Mouse (Mus musculus) cerebellum, adult 18-20 months (tissue): ENCODE results near the gene Gm47995.
"Not testable (repeated sequence)": the region's sequence is repeated elsewhere in the genome, so short reads cannot be mapped to it uniquely, and the experiment has no call there.

Source experiments
- DNase-seq, 2 experiments: peaks; one replicate each; pipeline ENCODE4 v3.0.0; 2021

Gm47995 gene

DNA sequence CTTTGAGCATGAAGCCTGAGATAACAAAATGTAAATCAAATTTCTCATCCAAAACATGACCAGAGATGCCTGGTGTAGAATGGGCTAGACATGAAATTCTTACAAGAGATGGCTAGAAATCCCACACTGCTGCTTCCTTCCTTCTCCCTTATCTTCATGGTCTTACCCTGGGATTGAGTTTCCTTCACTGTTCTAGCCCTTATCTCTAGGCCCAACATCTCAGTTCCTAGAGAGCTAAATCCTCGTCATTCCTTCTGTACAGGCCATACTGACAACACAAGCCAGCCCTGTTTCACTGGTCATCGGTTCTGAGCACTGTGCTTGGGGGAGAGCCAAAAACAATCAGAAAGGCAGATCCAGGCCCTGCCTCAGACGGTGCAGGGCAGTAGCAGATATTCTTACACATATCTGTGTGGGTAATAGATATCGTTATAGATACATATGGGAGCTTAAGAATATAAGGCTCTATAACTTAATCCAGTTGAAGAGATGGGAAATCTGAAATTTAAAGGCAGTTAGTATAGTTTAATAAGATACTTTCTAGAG is 11.3 kb upstream of the Gm47995 start:
- DNase-seq: not testable (repeated sequence)

DNA sequence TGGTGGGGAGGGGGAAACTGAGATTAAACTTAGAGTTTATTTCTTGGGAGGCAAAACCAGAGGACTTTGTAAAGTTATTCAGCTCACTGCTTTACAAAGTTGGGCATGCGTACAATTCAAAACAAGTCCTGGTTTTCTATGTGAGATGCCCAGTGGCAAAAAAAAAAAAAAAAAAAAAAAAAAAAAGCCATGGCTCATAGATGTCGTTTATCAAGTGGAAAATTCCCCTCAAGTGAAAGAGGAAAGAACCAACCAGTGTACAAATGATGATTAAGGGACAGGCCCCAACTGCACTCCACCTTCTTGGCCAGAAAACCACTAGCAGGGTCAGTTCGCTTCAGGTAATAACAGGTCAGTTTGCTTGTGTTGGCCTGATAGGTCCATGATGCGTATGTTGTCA is 9.8 kb upstream of the Gm47995 start:
- DNase-seq: no peak

DNA sequence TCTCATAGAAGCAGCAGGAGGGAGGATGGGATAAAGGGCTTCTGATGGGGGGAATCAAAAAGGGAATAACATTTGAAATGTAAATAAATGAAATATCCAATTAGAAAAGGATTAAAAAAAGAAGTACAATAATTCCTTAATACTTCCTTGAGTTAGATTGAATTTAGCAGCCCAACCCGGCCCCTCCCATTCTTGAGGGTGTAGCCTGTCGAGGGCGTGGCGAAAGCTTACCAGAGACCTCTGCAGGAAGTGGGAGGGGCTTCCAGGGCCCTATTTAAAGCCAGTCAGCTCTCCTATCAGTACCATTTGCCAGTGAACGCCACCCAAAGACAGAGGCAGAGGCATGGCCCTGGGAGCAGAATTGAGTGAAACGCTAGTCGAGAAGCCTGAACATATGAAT is 6.2 kb upstream of the Gm47995 start, which contains the start of gene Gm8947:
Gm8947 (plus strand) TSS at position 302 of the 400 bp plus-strand sequence.
- not testable (repeated sequence) for DNase-seq

DNA sequence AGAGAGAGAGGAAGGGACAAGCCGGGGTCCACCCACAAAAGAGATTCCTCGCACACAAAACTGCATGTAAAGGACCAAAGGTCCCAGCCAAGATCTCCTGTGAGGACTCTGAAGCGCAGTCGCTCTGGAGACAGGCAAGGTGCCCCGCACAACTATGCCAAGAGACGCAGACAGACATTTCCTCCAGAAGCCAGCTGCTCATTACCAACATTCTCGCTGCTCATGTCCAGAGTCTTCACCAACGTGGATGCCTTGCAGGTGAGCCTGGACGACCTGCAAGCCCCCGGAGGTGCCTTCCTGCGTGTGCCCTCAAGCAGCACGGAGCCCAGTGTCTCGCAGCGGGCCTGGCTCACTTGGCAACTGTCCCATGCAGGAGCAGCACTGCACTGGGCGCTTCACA is 5.5 kb upstream of the Gm47995 start:
- not testable (repeated sequence) for DNase-seq

DNA sequence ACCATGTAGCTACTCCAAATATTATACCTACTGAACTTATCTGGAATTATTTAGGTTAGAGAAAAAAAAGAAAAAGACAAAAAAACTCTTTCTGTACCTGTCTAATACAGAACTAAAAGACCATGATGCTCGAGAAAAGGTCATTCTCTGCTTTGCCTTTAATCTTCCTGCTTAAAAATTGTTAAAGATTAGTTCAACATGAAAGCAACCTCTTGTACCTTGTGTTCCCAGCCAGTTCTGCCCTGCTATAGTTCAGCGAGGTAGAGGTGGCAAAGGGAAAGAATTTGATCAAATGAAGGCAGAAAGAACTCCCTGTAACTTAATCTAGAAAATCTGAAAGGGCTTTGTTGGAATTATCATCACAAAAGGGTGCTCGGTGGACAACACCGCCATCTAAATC is 2.3 kb upstream of the Gm47995 start:
- not testable (repeated sequence) for DNase-seq

DNA sequence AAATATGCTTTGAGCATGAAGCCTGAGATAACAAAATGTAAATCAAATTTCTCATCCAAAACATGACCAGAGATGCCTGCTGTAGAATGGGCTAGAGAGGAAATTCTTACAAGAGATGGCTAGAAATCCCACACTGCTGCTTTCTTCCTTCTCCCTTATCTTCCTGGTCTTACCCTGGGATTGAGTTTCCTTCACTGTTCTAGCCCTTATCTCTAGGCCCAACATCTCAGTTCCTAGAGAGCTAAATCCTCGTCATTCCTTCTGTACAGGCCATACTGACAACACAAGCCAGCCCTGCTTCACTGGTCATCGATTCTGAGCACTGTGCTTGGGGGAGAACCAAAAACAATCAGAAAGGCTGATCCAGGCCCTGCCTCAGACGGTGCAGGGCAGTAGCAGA is 1.6 kb upstream of the Gm47995 start:
- DNase-seq: not testable (repeated sequence)

DNA sequence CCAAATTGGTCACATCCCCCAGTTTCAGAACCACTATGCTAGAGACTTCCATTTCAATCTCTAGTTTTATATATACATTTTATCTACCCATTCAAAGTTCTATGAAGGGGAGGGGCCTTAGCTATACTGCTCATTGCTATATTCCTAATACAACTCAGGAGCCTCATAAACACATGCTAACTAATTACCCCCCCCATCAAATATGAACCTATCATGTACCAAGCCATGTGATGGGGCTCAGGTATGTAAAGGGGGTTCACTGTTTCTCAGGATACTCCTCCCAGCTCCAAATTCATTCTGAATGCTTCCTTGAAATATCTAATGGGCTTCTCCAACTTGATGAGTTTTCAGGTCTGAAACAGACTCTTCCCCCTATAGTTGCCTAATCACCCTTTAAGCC is 2.4 kb downstream of the Gm47995 start:
- DNase-seq: not testable (repeated sequence)

DNA sequence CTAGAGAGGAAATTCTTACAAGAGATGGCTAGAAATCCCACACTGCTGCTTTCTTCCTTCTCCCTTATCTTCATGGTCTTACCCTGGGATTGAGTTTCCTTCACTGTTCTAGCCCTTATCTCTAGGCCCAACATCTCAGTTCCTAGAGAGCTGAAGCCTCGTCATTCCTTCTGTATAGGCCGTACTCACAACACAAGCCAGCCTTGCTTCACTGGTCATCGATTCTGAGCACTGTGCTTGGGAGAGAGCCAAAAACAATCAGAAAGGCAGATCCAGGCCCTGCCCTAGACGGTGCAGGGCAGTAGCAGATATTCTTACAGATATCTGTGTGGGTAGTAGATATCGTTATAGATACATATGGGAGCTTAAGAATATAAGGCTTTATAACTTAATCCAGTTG is 4.5 kb downstream of the Gm47995 start:
- not testable (repeated sequence) for DNase-seq

DNA sequence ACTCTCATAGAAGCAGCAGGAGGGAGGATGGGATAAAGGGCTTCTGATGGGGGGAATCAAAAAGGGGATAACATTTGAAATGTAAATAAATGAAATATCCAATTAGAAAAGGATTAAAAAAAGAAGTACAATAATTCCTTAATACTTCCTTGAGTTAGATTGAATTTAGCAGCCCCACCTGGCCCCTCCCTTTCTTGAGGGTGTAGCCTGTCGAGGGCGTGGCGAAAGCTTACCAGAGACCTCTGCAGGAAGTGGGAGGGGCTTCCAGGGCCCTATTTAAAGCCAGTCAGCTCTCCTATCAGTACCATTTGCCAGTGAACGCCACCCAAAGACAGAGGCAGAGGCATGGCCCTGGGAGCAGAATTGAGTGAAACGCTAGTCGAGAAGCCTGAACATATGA is 5.6 kb downstream of the Gm47995 start, which contains the start of gene 3110040M04Rik:
3110040M04Rik (plus strand) TSS at position 304 of the 400 bp plus-strand sequence.
- DNase-seq: not testable (repeated sequence)

DNA sequence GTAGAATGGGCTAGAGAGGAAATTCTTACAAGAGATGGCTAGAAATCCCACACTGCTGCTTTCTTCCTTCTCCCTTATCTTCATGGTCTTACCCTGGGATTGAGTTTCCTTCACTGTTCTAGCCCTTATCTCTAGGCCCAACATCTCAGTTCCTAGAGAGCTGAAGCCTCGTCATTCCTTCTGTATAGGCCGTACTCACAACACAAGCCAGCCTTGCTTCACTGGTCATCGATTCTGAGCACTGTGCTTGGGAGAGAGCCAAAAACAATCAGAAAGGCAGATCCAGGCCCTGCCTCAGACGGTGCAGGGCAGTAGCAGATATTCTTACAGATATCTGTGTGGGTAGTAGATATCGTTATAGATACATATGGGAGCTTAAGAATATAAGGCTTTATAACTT is 10.2 kb downstream of the Gm47995 start:
- DNase-seq: not testable (repeated sequence)

DNA sequence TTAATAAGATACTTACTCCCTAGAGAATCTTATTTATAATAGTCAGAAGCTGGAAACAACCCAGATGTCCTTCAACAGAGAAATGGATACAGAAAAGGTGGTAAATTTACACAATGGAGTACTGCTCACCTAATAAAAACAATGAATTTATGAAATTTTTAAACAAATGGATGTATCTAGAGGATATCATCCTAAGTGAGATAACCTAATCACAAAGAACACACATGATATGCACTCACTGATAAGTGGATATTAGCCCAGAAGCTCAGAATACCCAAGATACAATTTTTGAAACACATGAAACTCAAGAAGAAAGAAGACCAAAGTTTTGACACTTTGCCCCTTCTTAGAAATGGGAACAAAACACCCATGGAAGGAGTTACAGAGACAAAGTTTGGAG is 10.7 kb downstream of the Gm47995 start:
- not testable (repeated sequence) for DNase-seq

DNA sequence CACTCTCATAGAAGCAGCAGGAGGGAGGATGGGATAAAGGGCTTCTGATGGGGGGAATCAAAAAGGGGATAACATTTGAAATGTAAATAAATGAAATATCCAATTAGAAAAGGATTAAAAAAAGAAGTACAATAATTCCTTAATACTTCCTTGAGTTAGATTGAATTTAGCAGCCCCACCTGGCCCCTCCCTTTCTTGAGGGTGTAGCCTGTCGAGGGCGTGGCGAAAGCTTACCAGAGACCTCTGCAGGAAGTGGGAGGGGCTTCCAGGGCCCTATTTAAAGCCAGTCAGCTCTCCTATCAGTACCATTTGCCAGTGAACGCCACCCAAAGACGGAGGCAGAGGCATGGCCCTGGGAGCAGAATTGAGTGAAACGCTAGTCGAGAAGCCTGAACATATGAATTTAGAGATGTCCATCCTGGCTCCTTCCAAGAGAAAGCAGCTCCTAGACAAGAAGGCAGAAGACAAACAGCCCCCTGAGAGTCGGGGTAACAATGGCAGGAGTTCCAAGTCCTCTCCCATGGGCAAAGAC is 11.6 kb downstream of the Gm47995 start, which contains the start of gene Gm47996:
Gm47996 (plus strand) TSS at position 308 of the 532 bp plus-strand sequence.
- peak in 1 of 2 experiments; percentile 3 for DNase-seq

DNA sequence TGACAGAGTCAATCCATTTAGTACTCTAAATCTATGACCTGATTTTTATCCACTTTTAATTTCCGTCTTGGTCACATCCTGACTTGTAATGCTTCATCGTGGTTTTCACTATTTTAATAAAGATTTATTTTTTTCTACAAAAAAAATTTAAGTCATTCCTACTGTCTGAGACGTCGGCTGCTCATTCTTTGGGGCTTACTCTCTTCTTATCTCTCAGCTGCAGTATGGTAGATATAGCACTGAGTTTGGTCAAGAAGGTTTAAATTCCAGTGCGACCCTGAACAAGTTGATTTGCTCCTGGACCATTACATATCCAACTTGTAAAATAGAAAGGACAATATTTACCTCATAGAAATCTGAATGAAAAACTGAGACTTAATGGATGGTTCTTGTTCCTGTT is 13.4 kb downstream of the Gm47995 start:
- DNase-seq: not testable (repeated sequence)

DNA sequence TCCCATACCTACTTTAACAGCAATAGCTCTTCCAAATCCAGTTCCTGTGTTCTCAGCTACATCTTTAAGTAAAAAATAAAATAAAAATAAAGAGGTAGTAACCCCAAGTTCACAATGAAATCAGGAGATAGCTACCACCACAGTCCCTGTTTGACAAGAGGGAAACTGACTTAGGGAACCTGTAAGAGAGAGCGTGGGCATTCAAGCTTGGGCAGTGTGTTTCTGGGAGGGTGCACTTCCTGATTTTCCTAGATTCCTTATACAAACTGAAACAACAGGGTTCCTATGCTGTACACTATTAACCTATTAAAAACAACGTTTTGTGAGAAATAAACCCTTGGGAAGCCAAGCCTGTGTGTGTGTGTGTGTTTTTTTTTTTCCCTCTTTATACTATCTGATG is 16.6 kb downstream of the Gm47995 start:
- DNase-seq: no peak

DNA sequence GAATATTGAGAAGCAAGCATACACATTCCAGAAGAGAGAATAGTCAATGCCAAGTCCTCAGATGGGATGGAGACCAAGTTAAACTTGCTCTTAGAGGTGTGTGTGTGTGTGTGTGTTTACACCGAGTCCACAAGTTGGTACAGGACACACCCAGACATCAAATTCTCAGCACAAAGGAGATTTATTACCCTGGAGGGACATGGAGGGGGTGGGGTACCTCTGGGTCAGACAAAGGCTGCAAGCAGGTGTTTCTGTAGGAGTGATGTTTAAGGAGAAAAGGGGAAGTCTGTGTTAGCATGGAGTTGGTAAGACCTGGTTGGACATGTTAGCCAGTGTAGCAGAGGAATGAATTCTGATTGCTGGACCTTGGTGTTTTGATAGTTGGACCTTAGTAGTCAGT is 17.7 kb downstream of the Gm47995 start:
- no peak for DNase-seq

DNA sequence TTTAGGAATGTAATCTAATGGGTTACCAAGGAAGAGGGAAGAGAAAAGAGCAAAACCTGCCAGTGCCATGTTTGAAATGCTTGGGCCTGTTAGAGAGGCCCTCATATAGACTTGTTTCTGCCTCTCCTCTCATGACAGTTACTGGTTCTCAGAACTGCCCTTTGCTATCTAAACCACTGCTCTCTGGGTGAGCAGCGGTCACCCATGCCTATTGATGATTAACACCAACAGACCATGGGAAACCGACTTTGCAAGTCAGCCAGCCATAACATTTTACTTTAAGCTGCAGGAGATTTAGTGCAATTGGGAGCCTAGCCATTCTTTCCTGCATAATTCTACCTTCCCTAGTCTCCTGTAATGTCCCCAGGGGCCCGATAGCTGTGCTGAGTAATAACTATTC is 18.2 kb downstream of the Gm47995 start:
- no peak for DNase-seq

DNA sequence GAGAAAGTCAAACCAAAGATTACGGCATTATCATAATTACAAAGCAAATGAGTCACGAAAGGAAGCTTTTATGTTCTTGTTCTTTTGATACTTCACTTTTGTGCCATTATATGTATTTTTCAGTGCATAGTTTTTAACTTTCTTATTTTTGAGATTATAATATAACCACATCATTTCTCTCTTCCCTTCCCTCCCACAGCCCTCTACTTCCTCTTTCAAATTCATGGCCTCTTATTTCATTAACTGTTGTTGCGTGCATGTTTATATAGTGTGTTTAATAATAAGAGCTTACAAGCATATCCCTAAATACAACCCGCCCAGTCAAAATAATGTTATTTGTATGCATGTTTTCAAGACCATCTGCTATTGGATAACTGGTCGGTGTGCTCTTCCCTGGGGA is 20.8 kb downstream of the Gm47995 start:
- DNase-seq: no peak

DNA sequence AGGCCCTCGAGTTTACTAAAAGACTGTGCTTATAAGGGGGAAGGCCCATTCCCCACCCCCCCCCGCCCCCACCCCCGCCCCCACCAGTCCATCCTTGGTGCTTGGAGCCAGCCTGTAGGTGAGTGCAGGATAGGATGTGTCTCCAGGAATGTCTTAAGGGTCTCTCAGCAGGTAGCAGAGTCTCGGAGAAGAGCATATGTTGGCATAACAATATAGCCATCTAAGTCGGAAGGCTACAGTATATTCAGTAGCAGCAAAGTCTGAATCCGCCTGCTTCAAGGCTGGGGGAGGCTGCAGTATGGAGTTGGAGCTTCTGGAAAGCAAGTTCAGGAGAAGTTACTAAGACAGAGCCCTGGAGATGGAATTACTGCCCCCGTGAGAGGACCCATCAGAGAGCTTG is 21.9 kb downstream of the Gm47995 start:
- DNase-seq: no peak

DNA sequence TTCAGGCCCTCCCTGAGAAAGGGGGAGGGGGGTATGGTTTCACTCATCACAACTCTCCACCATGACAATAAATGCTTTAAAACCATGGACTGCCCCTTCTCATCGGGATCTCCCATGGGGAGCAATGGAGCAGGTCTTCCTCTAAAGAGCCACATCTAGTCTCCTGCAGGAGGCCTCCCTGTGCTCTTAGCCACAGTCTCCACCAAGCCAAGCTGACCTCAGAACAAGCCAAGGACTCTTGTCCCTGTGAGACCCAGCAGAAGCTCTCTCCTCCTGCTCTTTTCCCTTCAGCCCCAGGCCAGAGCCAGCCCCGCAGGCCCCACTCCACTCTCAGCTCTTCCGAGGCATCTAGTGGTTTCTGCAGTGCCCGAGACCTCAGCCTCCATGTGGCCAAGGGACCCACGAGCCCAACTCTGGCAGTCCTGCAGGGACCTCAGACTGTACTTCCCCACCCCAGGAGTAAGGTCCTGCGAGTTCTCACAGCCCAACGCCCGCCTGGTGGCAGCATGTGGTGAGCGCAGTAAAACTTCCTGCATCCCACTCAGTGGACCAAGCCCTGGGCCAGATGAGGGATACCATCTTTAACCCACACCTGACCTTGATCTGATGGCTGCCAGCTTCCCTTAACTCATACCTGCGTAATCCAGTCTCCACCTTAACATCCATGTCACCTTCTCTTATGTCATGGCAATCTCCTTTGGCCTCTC is 24.5 kb downstream of the Gm47995 start:
- DNase-seq: no peak

DNA sequence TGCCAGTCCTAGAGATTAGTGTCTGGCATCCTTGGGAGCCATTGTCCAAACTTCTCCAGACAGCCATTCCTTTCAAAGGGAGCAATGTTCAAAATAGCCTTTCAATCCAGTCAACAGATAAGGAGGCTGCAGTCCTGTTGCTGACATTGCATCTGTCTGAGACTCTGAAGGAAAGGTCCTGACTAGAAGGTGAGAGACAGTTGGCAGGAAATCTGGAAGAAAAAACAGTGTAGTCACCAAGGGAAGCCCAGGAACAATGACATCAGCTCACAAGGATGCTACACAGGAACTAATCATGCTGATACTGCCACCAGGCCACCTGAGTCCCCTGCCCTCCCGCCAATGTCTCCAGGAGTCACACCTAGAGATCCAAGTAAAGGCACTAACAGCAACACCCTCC is 25.1 kb downstream of the Gm47995 start:
- DNase-seq: no peak

DNA sequence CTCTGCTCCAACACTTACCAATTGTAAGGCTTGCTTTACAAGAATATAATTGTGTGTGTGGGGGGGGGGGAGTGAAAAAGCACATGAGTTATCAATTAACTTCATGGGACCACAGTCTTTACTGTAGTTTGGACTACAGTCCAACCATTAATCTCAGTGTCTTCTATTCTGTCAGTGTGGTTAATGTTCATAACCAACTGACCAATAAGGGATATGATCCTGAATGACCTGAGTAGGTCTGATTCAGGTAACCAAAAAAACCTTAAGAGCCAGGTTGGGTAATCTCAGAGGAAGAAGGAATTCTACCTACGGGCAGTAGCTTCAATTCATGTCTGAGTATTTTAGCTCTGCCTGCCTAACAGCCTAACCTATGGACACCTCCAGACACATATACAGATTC is 26.3 kb downstream of the Gm47995 start:
- no peak for DNase-seq

DNA sequence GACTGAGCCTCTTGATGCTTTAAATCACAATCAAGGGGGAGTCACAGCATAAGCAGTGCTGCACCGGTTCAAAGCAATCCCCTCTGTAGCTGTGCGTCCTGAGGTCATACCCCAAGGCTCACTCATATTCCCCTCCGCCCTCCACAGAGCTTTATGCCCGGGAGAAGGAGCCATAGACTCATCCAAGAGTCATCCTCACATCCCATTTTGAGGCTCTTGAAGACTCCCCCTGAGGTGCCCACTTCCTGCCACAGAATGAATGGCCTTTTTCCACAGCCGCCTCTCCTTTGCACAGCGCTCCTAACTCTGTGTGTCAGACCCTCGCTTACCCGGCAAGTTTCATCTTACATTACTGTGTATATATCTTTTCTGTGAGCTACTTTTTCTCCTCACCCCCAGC is 29.3 kb downstream of the Gm47995 start:
- no peak for DNase-seq

DNA sequence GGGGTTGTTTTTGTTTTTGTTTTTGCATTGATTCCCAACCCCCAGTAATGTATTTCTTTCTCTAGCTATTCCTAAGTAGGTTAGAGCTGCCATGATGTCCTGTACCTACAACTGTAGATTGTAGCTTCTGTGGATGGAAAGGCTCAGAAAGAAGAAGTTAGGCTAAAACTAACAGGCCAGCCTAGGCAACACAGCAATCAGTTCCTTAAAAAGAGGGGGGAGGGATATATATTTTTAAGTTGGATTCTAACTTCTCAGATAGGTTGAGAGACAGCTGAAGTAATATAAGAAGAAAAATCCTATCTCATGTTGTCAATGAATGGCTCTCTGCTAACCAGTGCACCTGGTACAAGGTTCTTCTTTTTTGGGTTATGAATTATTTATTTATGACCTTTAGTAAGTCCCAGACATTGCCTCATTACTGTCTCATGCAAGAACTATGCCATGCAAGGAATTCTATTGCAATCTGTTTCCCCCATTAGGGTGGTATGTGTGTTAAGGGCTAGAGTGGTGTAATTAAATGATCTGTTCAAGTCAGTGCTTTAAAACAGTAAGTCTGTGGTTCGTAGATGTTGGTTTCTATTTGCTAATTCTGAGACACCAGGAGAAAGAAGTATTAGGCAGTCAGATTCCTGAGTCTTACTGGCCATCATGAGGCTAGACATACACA is 30.2 kb downstream of the Gm47995 start:
- no peak for DNase-seq

DNA sequence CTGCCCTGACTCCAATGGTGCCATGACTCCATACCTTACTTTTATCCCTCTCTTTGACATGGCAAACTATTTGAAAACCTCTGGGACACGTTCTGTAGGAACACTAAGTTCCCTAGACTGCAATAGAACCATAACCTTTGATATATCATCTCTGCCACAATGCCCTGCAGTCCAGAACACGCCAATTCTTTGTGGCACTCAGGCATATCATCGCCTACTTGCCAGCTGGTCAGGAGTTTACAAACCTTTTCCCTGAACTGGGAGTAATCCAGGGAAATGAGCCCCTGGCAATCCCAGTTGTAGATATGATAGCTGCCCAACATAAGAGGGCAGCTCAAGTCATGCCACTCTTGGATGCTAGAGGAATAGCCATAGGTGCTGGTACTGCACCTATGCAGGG is 34.1 kb downstream of the Gm47995 start:
- DNase-seq: no peak
